Mouse (Mus musculus) E14TG2a.4 (cell line): ENCODE results near the gene Cd36.

Source experiments
- CTCF ChIP-seq: conservative IDR thresholded peaks from 2 replicates; pipeline ENCODE4 v1.5.1; 2014; ENCODE audit warnings: low read length
- NANOG ChIP-seq: IDR thresholded peaks from 2 replicates; pipeline ENCODE4 v1.6.1; 2014; ENCODE audit warnings: borderline replicate concordance, low read length, mixed read lengths

DNA sequence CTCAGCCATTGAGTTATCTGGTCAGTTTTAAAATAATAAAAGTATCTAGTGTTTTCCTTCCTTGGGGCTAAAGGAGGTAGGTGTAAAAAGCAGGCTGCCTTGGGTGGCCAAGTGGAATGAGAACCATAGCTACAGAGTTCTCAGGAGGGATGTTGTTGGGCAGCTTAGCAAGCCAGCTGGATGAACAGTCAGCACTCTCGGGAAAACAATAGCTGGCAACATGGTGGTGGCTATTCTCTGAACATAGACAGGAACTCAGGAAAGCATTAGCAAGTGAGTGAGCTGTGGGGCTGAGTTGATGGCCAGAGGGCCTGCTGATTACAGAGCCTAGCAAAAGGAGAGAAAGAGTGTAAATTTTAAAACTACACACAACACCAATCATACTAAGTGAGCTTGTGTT, 45.9 kb upstream of the Cd36 start:
- TF ChIP-seq CTCF (no peak), NANOG (no peak)
